Mouse (Mus musculus) hindbrain, embryonic 16.5 days (tissue): ENCODE measurements at regions not wholly inside any gene's neighbourhood (a gene's known extent, or its start where the extent isn't known, plus 50 kb on each side); places are given as distances from the start of the nearest gene placed in this dataset.

Experiments used
- ATAC-seq: fragments of 200-750 bp; cut with Nextera tagmentation; 2 replicates; pipeline ENCODE4 v1.8.0; 2017; ENCODE audit warnings: moderate TSS enrichment, moderate library complexity
- H3K27ac ChIP-seq: fragments of 300-500 bp; sonication (generic); 2 replicates; pipeline ENCODE4 v1.5.1; 2014; ENCODE audit warnings: low read depth, mild to moderate bottlenecking, control low read depth, low read length, moderate library complexity
- H3K27me3 ChIP-seq: fragments of 300-500 bp; sonication (generic); replicated peaks from 2 replicates; pipeline ENCODE4 v1.6.1; 2014; ENCODE audit warnings: low read length; ENCODE audit not compliant: control insufficient read depth, insufficient read depth
- H3K36me3 ChIP-seq: fragments of 300-500 bp; sonication (generic); 2 replicates; pipeline ENCODE4 v1.6.1; 2014; ENCODE audit warnings: mild to moderate bottlenecking, low read length, moderate library complexity, mixed read lengths; ENCODE audit not compliant: control insufficient read depth, insufficient read depth
- H3K4me1 ChIP-seq: fragments of 300-500 bp; sonication (generic); 2 replicates; pipeline ENCODE4 v1.6.1; 2014; ENCODE audit warnings: low read depth, low read length; ENCODE audit not compliant: control insufficient read depth, insufficient read depth
- H3K4me2 ChIP-seq: fragments of 300-500 bp; sonication (generic); 2 replicates; pipeline ENCODE4 v1.6.1; 2014; ENCODE audit warnings: mild to moderate bottlenecking, low read length, control low read depth, moderate library complexity
- H3K4me3 ChIP-seq: fragments of 300-500 bp; sonication (generic); 2 replicates; pipeline ENCODE4 v1.5.1; 2014; ENCODE audit warnings: mild to moderate bottlenecking, low read length, control low read depth, moderate library complexity
- H3K9ac ChIP-seq: fragments of 300-500 bp; sonication (generic); 2 replicates; pipeline ENCODE4 v1.6.1; 2014; ENCODE audit warnings: low read depth, mild to moderate bottlenecking, control low read depth, low read length, moderate library complexity
- H3K9me3 ChIP-seq: fragments of 300-500 bp; sonication (generic); 2 replicates; pipeline ENCODE4 v1.6.1; 2014; ENCODE audit warnings: mild to moderate bottlenecking, low read length, moderate library complexity; ENCODE audit not compliant: control insufficient read depth
- WGBS: fragments of 180-500 bp; shearing (Covaris S2); extraction: QIAGEN DNeasy Blood & Tissue Kit; methylation state at CpG from one replicate; pipeline ENCODE4 v1.1.7; 2014; 5-methylcytosine and 5-hydroxymethylcytosine counted together

- ATAC-seq: no peak
- Histone ChIP-seq H3K27me3 (no peaks in the 10 kb centered on the region), H3K4me3 (no peak overlapping the region), H3K36me3 (no peaks in the 10 kb centered on the region), H3K4me1 (no peaks in the 10 kb centered on the region), H3K9me3 (no peaks in the 10 kb centered on the region), H3K4me2 (no peak overlapping the region), H3K27ac (no peak overlapping the region), H3K9ac (no peak overlapping the region)
These were observed 184.1 kb upstream of the Eya4 start for GRCm38 (mm10) chr10:23534636-23535035.

- H3K4me3 ChIP-seq: no peak overlapping the region
- no peak for ATAC-seq
- no peak overlapping the region for H3K4me2 ChIP-seq
- no peak overlapping the region for H3K27ac ChIP-seq
- no peak overlapping the region for H3K9ac ChIP-seq
- H3K27me3 ChIP-seq: no peaks in the 10 kb centered on the region
- no peaks in the 10 kb centered on the region for H3K36me3 ChIP-seq
- 93% methylated on average over 17 of the region's 17 CpGs for WGBS
- H3K9me3 ChIP-seq: no peaks in the 10 kb centered on the region
- no peaks in the 10 kb centered on the region for H3K4me1 ChIP-seq
These were observed 181.6 kb upstream of the Eya4 start for GRCm38 (mm10) chr10:23531964-23532758.

GRCm38 (mm10) chr10:23530715-23531114 is 180.1 kb upstream of the Eya4 start:
- Histone ChIP-seq H3K4me1 (no peaks in the 10 kb centered on the region), H3K9ac (no peak overlapping the region), H3K27ac (no peak overlapping the region), H3K36me3 (no peaks in the 10 kb centered on the region), H3K4me2 (no peak overlapping the region), H3K4me3 (no peak overlapping the region), H3K9me3 (no peaks in the 10 kb centered on the region), H3K27me3 (no peaks in the 10 kb centered on the region)
- WGBS: 81% methylated on average over 3 of the region's 3 CpGs
- no peak for ATAC-seq

GRCm38 (mm10) chr10:23526796-23527195 is 176.2 kb upstream of the Eya4 start:
- Histone ChIP-seq H3K4me3 (no peak overlapping the region), H3K9ac (no peak overlapping the region), H3K9me3 (no peaks in the 10 kb centered on the region), H3K4me1 (no peaks in the 10 kb centered on the region), H3K4me2 (no peak overlapping the region), H3K27me3 (no peaks in the 10 kb centered on the region), H3K27ac (no peak overlapping the region), H3K36me3 (no peaks in the 10 kb centered on the region)
- no peak for ATAC-seq

- ATAC-seq: no peak
- H3K4me1 ChIP-seq: no peaks in the 10 kb centered on the region
- no peak overlapping the region for H3K9ac ChIP-seq
- WGBS: 63% methylated on average over 1 of the region's 1 CpGs
- no peak overlapping the region for H3K27ac ChIP-seq
- H3K27me3 ChIP-seq: no peaks in the 10 kb centered on the region
- H3K9me3 ChIP-seq: no peaks in the 10 kb centered on the region
- H3K4me2 ChIP-seq: no peak overlapping the region
- no peak overlapping the region for H3K4me3 ChIP-seq
- H3K36me3 ChIP-seq: no peaks in the 10 kb centered on the region
These were observed 172.1 kb upstream of the Eya4 start for GRCm38 (mm10) chr10:23522664-23523063.

- no peak overlapping the region for H3K9ac ChIP-seq
- no peaks in the 10 kb centered on the region for H3K36me3 ChIP-seq
- H3K4me3 ChIP-seq: no peak overlapping the region
- no peaks in the 10 kb centered on the region for H3K27me3 ChIP-seq
- H3K27ac ChIP-seq: no peak overlapping the region
- WGBS: 90% methylated on average over 7 of the region's 7 CpGs
- no peak for ATAC-seq
- no peaks in the 10 kb centered on the region for H3K9me3 ChIP-seq
- H3K4me1 ChIP-seq: no peaks in the 10 kb centered on the region
- no peak overlapping the region for H3K4me2 ChIP-seq
These were observed 143.1 kb upstream of the Eya4 start for GRCm38 (mm10) chr10:23493647-23494046.

- no peaks in the 10 kb centered on the region for H3K36me3 ChIP-seq
- H3K27ac ChIP-seq: no peak overlapping the region
- H3K4me3 ChIP-seq: no peak overlapping the region
- WGBS: 75% methylated on average over 5 of the region's 5 CpGs
- no peak overlapping the region for H3K4me2 ChIP-seq
- no peak overlapping the region for H3K9ac ChIP-seq
- no peak for ATAC-seq
- no peaks in the 10 kb centered on the region for H3K9me3 ChIP-seq
- no peaks in the 10 kb centered on the region for H3K27me3 ChIP-seq
- H3K4me1 ChIP-seq: no peaks in the 10 kb centered on the region
These were observed 142.4 kb upstream of the Eya4 start for GRCm38 (mm10) chr10:23492971-23493370.

- no peak overlapping the region for H3K4me3 ChIP-seq
- WGBS: 90% methylated on average over 3 of the region's 3 CpGs
- no peaks in the 10 kb centered on the region for H3K4me1 ChIP-seq
- H3K9me3 ChIP-seq: no peaks in the 10 kb centered on the region
- no peak overlapping the region for H3K4me2 ChIP-seq
- no peaks in the 10 kb centered on the region for H3K36me3 ChIP-seq
- no peaks in the 10 kb centered on the region for H3K27me3 ChIP-seq
- H3K9ac ChIP-seq: no peak overlapping the region
- no peak overlapping the region for H3K27ac ChIP-seq
- no peak for ATAC-seq
These were observed 138.4 kb upstream of the Eya4 start for GRCm38 (mm10) chr10:23488996-23489395.

- H3K9ac ChIP-seq: no peak overlapping the region
- H3K27ac ChIP-seq: no peak overlapping the region
- no peak overlapping the region for H3K4me3 ChIP-seq
- no peaks in the 10 kb centered on the region for H3K9me3 ChIP-seq
- no peaks in the 10 kb centered on the region for H3K36me3 ChIP-seq
- H3K27me3 ChIP-seq: no peaks in the 10 kb centered on the region
- no peak for ATAC-seq
- no peak overlapping the region for H3K4me2 ChIP-seq
- no peaks in the 10 kb centered on the region for H3K4me1 ChIP-seq
These were observed 129.9 kb upstream of the Eya4 start for GRCm38 (mm10) chr10:23480474-23480873.

- Histone ChIP-seq H3K4me1 (no peaks in the 10 kb centered on the region), H3K9me3 (no peaks in the 10 kb centered on the region), H3K27ac (no peak overlapping the region), H3K4me3 (no peak overlapping the region), H3K27me3 (no peaks in the 10 kb centered on the region), H3K9ac (no peak overlapping the region), H3K36me3 (no peaks in the 10 kb centered on the region), H3K4me2 (no peak overlapping the region)
- 90% methylated on average over 2 of the region's 2 CpGs for WGBS
- no peak for ATAC-seq
These were observed 128.3 kb upstream of the Eya4 start for GRCm38 (mm10) chr10:23478902-23479301.
